Mouse (Mus musculus) heart, postnatal 25 days (tissue): ENCODE measurements around the gene Trnau1ap. TPM values are rescaled to one million over a fixed set of nuclear protein-coding genes. Genes with fewer than 3 reads are reported as not detected.

Source experiments
- DNase-seq: peaks from one replicate; pipeline ENCODE4 v3.0.0; 2022; ENCODE audit warnings: low spot score
- intact Hi-C: fragments of 180-260 bp; cut with DNase I; formaldehyde crosslinking; loops from one replicate; pipeline ENCODE4 v1.15.1; 2025
- total RNA-seq, 2 experiments: library from RNA; stranded (reverse); gene quantifications; 2 replicates each; pipeline ENCODE4 v1.2.3; 2021

The Trnau1ap gene
- 10 to 100 TPM; 22.2 to 23.7 TPM for total RNA-seq

DNA sequence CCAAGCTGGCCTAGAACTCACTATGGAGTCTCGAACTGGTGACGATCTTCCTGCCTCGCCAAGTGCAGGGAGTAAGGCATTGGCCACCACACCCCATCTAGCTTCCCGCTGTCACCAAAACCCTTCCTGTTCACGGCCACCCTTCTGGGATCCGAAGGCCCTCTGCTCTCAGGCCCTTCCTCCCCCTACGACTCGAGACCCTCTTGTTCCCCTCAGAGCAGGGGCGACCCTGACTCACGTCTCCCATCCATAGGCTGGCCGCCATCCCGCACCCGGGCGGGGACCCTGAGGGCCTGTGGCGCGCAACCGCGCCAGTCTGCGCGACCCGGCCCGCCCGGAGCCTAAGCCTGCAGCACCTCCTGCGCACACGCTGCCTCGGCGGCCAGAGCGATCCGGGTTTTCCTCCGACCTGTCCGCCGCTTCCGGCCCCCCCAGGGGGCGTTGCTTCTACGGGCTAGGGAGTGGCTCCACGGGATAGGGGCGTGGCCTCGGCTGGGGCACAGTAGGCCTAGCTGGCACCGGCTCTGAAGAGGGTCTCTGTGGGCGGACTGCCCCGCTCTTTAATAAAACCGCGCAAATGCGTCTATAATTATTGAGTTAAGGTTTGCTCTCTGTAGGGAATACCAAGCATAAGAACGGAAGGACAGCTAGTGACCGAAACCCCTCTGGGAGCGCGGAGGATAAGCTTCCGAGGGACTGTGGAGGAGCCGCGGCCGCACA is at the start of gene Trnau1ap:
Gene Trnau1ap (minus strand): TSS at position 424 of the 720 bp plus-strand sequence.
- DNase-seq, result peak; percentile 81
- intact Hi-C loops, result loop anchor here (2.0 kb wide), 1 partner anchor 20 kb away; no protein-coding TSS in a partner anchor

DNA sequence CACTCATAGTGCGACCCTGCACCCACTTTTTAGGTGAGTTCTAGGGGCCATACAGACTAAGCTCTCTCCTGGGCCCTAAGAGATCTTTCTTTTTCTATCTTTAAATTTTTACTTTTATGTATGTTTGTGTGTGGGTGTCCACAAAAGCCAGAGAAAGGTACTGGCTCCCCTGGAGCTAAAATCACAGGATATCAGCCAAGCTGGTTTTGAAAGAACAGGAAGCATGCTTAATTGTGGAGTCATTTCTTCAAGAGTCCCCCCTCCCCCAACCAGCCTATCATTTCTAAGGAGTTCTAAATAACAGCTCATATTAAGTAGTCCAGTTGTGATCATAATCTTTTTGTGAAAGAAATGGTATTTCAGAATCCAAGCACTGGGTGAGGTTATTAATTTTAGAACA is 44.5 kb upstream of the Trnau1ap start:
- no peak for DNase-seq
- intact Hi-C loops, result loop anchor here (2.0 kb wide), 1 partner anchor 17 kb away; no protein-coding TSS in a partner anchor

DNA sequence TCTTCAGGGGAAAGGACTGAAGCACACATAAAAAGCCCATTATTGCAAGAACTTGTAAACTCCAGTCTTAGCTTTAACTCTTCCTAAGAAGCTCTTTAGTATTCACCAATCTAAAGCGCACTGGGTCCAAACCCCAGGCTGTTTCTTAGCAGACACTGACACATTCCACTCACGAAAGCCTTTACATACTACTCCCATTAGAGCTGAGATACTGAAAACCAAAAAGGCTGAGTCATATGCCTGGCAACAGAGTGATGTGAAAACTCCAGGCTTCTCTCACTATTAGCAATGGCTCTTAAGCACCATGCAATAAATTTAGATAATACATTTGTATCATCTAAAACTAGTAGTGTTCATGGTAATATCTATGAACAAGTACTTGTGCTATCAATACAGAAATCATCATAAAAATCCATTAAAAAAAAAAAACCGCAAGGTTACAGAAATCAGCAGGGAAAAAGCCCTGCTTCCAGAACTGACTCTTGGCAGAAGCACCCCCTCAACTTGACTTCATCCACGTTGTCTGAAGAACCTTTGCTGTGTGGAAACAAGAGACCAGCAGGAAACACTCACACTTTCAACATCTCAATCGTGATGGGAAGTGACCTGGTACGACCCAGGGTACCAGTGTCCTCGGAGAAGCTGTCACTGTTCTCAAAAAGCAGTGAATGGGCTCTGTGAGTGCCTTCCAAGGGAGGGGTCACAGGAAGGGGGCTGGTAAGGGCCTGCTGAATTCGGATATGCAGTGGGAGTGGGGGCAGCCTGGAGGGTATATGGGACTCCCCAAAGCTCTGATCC is 40.8 kb upstream of the Trnau1ap start:
- intact Hi-C loops, result no loop called here

DNA sequence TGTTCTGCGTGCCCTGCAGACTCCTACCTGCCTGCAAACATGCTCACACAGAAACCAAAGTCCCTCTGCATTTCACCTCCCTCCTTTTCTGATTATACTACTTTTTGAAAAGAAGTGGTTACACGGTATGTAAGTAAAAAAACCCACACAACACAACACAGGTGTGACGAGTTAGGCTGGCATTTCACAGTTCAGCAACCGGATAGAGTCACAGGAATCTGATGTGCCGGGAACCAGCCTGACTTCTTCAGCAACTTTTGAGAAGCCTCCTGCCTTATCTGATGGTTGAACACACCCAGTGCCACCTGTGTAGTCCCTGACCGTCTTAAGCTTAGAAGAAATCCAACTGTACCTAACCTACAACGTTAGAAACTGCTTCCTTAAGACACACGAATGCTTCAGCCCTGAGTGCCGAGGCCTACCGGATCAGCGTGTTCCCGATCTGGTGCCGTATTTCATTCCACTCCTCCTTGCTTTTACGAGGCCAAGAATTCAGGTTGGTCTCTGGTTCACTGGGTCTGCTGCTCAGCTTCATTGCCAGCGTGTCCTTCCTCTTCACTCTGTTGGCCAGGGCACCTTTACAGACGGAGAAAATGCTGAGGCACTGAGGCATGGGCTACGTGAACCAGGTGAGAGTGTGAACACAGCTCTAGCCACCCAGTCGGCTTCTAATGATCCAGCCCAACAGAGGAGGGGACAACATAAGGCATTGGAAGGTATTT is 38.3 kb upstream of the Trnau1ap start:
- intact Hi-C loops, result no loop called here
- DNase-seq, result no peak

More for the DNA sequence above, 40.8 kb upstream of the Trnau1ap start:
- DNase-seq, result no peak

DNA sequence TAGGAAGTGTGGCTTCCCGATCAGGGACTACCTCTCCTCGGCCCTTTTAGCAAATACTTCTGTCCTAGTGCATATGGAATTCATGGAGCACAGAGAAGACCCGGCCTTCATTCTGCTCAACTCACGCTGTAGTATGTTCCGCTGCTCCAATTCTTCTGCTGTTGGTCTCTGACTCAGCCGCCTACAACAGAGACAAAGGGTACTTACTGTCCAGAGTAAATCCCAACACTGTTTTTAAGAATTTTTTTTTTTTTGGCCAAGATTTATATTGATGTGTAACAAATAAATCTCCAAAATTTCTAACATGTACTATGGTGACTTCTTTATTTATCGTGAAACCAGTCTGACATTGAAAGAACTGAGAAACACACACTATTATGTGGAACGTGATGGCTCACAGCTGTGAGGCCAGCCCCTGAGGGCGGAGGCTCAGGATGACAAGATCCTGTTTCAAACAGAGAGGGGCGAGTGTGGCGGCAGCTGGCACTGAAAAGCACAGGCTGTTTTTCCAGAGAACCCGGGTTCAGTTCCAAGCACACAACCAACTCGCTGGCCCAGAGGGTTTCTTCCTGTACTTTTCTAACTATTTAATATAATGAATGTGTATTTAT is 36.2 kb upstream of the Trnau1ap start:
- intact Hi-C loops, result no loop called here
- DNase-seq, result no peak

DNA sequence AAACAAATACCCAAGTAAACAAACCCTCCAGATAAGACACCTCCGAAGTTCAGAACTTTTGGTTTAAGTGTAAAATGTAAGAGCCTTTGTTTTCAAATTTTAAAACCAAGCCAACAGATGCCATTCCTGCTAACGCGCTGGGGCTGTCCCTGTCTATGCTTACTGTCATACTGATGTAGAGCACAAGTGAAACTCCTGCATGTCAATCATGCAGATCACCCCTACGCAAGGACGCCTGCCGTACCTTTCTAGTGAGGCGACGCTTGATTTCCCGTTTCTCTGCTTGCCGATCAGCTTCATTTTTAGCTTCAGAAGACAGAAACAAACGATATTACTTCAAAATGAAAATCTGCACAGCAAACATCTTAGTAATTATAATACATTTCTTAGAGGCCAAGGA is 34.1 kb upstream of the Trnau1ap start:
- DNase-seq, result no peak
- intact Hi-C loops, result no loop called here

DNA sequence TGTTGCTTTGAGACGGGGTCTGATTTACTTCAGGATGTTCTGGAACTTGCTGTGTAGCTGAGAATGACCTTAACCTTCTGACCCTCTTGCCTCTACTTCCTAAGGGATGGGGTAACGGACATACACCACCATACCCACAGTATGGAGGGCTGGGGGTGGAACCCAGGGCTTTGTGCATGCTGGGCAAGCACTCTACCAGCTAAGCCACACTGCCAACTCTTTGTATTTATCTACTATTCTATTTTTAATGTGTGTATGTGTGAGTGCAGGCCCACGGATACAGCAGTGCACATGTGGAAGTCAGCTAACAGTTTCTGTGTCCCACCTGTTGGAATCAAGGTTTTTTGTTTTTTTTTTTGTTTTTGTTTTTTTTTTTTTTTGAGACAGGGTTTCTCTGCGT is 30.2 kb upstream of the Trnau1ap start:
- intact Hi-C loops, result loop anchor here (5.0 kb wide), 1 partner anchor 148 kb away; no protein-coding TSS in a partner anchor
- no peak for DNase-seq

DNA sequence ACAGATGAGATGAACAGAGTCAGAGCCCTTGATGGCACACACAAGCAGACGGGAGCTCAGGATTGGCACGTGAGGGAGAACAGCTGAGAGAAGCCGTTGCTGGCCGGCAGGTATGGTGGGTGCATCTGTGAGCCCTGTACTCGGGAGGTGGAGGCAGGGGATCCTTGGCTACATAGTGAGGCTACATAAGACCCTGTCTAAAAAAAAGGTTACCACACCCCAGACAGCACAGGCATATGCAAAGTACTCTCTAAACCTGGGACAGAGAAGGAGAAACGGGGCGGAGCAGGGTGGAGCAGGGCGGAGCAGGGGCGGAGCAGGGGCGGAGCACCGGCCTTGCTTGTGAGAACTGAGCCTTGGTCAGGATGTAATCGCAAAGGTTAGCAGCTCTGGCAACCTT is 26.8 kb upstream of the Trnau1ap start:
- no peak for DNase-seq
- intact Hi-C loops, result loop anchor here (2.0 to 5.0 kb wide), 2 partner anchors 19 to 151 kb away; no protein-coding TSS in a partner anchor

DNA sequence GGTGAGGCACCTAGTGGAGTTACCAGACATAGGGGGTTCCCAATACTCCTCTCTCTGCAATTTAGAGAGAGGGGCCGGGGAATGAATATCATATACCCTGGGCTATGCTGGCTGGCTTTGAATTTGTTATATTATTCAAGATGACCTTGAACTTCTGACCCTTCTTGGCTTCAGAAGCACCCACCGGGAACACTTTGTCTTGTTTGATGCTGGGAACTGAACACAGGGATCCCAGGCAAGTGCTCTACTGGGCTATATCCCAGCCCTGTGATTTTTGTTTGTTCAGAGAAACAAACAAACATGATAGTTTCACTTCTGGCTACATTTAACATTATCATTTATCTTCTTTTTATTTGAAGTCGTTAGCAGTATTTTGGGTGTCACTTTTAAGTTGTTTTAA is 26.1 kb upstream of the Trnau1ap start:
- no peak for DNase-seq
- intact Hi-C loops, result loop anchor here (5.0 kb wide), 1 partner anchor 152 kb away; no protein-coding TSS in a partner anchor

DNA sequence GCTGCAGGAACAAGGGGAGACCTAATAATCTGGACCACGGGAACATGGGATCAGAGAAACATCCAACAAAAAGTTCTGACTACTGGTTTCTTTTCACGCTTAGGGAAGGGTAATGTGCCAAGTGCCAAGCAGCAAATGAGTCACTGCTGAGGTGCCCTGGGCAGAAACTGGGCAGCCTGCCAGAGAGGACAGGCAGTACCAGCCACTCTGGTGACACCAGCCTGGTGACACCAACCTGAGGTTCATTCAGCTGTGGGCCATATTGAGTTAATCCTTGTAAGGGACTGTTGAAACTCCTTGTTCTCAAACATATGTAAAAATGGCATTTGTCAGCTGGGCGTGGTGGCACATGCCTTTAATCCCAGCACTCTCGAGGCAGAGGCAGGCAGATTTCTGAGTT is 25.2 kb upstream of the Trnau1ap start:
- intact Hi-C loops, result loop anchor here (5.0 kb wide), 1 partner anchor 58 kb away; no protein-coding TSS in a partner anchor
- DNase-seq, result no peak

DNA sequence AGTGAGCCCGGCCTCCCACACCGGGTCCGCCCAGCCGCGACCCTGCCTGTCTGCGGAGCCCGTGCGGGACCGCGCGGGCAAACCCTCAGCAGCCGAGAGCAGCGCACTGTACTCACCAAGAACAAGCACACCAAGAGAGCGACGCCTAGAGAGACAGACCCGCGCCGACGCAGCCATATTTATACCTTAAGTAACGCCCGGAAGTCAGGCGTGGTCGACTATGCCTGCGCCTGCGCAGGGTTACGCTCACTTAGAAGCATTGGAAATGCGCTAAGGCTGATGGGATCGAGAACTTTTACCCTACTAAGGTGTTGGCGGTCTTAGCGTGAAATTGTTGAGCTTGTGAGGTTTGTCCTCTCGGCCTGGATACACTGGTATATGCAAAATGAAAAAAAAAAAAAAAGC is 24.1 kb upstream of the Trnau1ap start, which contains the start of gene Rcc1:
Gene Rcc1 (minus strand): TSS at position 125 of the 405 bp plus-strand sequence.
- intact Hi-C loops, result loop anchor here (5.0 kb wide), 1 partner anchor 59 kb away; no protein-coding TSS in a partner anchor
- peak; percentile 87 for DNase-seq

DNA sequence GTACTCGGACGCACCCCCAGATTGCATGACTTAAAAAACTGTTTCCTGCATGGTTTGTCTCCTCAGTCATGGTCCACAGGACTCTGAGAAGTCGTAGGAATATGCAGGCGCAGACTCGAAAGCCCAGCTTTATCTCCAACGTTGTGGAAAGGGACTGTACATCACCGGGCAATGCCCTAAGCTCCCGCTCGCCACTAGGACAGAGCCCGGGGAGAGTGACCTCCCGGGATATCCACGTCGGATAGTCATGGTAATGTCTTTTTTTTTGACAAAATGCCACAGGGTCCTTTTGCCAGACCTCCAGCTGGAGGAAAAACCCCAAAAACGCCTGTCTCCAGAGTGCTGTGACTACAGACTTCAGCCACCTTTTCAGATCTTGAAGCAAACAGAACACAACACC is 23.4 kb upstream of the Trnau1ap start:
- no peak for DNase-seq
- intact Hi-C loops, result loop anchor here (5.0 kb wide), 1 partner anchor 60 kb away; no protein-coding TSS in a partner anchor

DNA sequence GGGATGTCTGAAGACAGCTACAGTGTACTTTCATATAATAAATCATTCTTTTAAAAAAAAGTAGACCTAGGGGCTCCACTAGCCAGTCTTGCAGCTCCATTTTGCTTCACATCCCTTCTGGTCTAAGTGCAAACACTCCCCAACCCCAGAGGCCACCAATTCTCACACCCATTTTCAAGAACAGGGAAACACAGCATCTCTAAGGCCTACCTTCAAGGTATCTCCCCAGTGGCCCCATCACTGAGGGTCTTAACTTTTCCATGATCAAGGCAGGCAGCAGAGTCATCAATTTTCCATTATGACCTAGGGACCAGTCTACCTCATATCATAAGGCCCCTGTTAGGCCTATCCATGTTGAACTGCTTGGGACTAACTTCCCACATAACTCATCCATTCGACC is 22.1 kb upstream of the Trnau1ap start:
- DNase-seq, result no peak
- intact Hi-C loops, result loop anchor here (5.0 kb wide), 1 partner anchor 61 kb away; no protein-coding TSS in a partner anchor

DNA sequence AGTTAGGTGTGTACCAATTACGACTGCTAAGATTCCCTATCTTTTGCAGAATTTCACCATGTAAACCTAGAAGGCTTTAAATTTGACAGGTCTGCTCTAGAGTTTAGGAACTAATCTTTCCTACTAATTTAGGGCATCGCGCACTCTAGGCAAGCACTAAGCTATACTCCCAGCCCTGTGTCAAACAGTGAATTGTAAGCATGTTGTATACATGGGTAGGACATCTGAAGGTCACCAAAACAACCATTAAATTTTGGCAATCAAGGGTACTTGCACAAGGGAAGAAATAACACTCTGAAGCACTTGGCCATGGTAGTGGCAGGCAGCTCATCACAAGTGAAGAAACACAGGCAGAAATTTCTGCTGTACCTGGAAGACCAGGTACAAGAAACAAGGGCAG is 21.5 kb upstream of the Trnau1ap start:
- intact Hi-C loops, result loop anchor here (5.0 kb wide), 1 partner anchor 61 kb away; no protein-coding TSS in a partner anchor
- DNase-seq, result no peak

DNA sequence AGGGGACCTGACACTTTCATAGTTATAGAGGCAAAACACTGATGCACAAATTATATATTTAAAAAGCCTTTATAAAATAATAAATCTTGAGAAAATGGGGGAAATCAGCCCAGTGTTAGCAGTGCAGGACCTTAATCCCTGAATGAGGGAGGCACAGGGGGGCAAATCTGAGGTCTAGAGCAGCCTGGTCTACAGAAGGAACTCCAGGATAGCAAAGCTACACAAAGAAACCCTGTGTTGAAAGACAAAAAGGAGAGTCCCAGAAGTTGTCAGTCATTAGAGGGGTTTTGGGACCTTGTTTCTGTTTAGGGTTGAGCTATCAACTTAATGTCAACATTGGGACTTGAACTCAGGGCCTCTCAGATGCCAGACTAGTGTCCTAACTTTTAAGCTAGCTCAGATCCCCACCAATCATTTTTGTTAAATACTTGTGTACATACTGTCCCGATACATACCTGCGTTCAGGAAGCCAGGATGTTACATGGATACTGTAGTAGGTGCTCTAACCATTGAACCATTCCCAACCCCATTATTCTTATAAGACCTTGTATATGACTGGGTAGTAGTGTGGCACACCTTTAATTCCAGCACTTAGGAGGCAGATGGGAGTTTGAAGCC is 20.9 kb upstream of the Trnau1ap start:
- intact Hi-C loops, result loop anchor here (5.0 kb wide), 1 partner anchor 62 kb away; no protein-coding TSS in a partner anchor

DNA sequence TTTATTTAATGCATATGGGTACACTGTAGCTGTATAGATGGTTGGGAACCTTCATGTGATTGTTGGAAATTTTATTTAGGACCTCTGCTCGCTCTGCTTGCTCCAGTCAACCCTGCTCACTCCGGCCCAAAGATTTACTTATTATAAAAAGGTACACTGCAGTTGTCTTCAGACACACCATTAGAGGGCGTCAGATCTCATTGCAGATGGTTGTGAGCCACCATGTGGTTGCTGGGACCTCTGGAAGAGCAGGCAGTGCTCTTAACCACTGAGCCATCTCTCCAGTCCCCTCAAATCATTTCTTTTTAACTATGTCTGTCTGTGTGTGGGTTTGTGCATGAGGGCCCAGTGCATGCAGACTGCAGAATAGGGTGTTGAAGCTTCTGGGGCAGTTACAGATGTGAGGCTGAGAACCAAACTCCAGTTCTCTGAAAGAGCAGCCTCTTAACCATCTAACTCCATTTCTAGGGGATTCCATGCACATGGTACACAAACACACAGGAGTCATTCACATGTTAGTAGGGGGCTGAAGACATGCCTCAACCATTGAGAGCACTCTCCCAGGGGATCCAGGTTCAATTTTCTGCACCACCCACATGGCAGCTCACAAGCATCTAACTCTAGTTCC is 20.3 kb upstream of the Trnau1ap start:
- intact Hi-C loops, result loop anchor here (5.0 kb wide), 3 partner anchors 63 to 163 kb away; partner anchors contain the start of genes Sesn2 and Ythdf2
- DNase-seq, result no peak

More for the DNA sequence above, 20.9 kb upstream of the Trnau1ap start:
- DNase-seq, result no peak

DNA sequence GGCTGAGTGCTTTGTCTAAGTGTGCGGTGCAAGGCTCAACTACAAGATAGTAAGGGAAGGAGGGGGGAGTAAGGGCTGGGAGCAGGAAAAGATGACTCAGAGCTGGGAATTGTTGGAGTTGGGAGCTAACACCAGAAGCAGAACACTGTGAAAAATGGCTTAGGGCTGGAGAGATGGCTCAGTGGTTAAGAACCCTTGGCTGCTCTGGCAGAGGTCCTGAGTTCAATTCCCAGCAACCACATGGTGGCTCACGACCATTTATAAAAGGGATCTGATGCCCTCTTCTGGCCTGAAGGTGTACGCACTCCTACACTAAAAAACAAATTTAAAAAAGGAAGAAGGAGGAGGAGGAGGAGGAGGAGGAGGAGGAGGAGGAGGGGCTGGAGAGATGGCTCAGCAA is 17.3 kb upstream of the Trnau1ap start:
- DNase-seq, result no peak
- intact Hi-C loops, result loop anchor here (5.0 kb wide), 2 partner anchors 134 to 166 kb away; partner anchors contain the start of genes Sesn2 and Ythdf2

DNA sequence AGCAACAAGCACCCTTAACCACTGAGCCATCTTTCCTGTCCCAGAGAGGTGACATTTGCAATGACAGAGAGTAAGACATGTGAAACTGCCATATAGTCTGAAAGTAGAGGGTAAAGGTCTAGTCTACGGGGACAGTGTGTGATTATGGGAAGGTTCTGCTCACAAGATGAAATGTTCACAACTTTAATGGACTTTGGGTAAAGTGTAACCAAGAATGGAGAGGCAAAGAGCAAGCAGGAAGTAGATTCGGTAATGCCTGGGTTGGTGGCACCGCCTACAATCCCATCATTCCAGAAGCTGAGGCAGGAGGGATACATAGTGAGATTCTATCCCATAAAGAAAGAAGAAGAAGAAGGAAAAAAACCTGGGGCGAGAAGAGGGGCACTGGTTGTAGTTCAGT is 16.9 kb upstream of the Trnau1ap start:
- intact Hi-C loops, result loop anchor here (5.0 kb wide), 2 partner anchors 134 to 166 kb away; partner anchors contain the start of genes Sesn2 and Ythdf2
- DNase-seq, result no peak
